Mouse (Mus musculus) heart, adult 8-10 months (tissue): ENCODE data around the gene Fam173b. TPM values are rescaled to one million over a fixed set of nuclear protein-coding genes. Genes with fewer than 3 reads are reported as not detected.
"Not testable (repeated sequence)": the region's sequence is repeated elsewhere in the genome, so short reads cannot be mapped to it uniquely, and the experiment has no call there.

Experiments
- DNase-seq: peaks from one replicate; pipeline ENCODE4 v3.0.0; 2022; ENCODE audit warnings: low spot score
- total RNA-seq, 4 experiments: library from RNA; stranded (reverse); gene quantifications; 2 replicates each; pipeline ENCODE4 v1.2.4; 2022

Gene Fam173b
- total RNA-seq = 10 to 100 TPM; 17.2 to 22.2 (median 20.3) TPM

DNA sequence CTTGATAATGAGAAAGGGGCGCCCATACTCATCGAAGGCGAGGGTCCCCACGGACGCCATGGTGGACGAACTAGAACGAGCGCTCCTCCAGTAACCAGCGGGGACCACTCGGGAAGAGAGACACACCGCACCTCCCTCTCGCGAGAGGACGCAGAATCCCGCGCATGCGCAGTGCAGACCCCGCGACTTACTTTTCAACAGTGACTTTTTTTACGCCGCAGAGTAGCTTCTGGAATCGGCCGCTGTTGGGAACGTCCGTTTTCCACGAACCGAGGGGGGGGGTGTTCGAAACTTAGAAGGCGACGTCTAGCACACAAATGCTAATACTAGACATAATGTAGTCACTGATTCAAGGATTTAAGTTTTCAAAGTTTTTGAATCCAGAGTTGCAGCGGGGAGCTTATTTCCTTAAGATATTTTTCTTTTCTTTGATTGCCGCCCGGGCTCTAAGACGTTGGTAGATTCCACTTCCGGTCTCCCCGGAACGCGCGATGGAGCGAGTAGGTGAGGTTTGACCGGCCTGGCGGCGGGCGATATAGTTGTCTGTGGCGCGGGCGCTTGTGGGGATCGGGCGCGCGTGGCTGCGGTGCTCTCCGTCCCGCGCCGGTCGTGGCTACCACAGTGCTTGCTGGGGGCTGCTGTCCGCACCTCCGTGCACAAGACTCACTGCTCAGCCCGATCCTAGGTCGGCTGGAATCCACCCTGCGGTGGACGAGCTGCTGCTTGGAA is at the start of gene Fam173b, which contains the start of gene Cct5:
Gene Fam173b (plus strand): TSS at position 207 of the 729 bp plus-strand sequence.
Gene Cct5 (minus strand): TSS at position 159 of the 729 bp plus-strand sequence.
- DNase-seq = peak; percentile 98

DNA sequence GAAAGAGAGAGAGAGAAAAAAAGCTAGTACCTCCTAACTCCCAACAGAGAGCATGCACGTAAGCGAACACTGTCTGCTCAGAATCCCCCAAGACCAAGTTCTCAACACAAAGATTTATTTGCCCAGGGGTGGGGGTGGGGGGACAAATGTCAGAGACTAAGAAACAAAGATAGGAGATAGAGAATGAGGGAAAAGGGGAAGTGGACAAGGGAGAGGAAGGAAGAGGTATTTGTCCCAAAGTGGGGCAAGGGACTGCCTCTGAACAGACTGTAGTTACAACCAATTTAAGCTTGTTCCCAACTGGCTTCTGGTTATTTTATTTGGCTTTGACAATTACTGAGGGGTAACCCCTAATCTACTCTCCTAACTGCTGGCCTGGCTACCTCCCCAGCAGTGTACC is 46.8 kb upstream of the Fam173b start:
- DNase-seq = no peak

- DNase-seq = no peak
These were observed 40.3 kb upstream of the Fam173b start for GRCm38 (mm10) chr15:31561390-31561789.

GRCm38 (mm10) chr15:31561976-31562375 is 39.7 kb upstream of the Fam173b start:
- no peak for DNase-seq

DNA sequence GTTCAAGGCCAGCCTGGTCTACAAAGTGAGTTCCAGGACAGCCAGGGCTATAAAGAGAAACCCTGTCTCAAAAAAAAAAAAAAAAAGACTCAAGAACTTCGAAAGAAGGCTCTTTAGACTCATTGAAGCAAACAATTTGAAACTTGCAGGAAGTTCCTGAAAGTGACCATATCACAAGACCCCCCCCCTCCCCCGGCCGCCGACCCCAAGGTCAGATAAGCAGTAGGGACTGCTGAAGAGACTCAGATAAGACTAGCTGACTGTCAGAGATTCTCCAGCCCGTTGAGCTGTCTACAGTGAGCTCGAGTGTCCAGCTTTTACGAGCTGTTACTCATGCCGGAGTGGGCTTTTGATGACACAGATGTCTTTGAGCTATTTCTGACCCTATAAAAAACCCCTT is 38.8 kb upstream of the Fam173b start:
- DNase-seq = no peak

- no peak for DNase-seq
These were observed 37.8 kb upstream of the Fam173b start for GRCm38 (mm10) chr15:31563577-31564546.

DNA sequence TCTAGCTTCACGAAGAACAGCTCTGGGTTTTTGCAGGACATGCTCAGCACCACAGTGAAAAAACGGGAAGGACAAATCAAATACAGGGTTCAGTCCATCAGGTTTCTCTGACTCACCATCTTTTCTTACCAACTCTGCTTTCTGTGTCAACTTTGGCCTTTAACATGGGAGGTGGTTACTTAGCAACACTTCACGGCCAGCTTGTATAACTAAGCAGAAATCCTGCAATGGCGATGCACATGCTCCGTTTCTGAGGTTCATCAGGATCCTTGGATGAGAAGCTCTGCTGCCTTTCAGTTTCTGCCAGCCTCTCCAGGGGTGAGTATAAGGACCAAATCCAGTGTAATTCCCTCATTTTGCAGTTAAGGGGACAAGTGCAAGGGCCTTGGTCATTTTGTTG is 36.5 kb upstream of the Fam173b start, which contains the start of gene Cmbl:
Gene Cmbl (plus strand): TSS at position 206 of the 400 bp plus-strand sequence.
- DNase-seq = no peak

GRCm38 (mm10) chr15:31565786-31566185 is 35.9 kb upstream of the Fam173b start:
- DNase-seq = no peak

DNA sequence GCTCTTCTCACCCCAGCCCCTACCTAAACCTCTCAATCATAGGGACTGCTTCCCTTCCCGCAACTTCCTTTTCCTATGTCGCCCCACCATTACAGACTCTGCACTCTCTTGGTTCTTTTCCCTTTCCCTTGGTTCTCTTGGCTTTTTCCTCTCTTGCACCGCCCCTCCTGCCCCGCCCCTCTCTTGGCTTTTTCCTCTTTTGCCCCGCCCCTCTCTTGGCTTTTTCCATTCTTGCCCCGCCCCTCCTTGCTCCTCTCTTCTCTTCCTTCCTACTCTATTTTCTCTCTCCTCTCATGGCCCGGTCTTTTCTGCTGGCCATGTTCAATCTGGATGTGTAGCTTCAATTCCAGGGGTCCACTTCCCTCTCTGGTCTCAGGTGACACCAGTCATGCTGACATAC is 34.2 kb upstream of the Fam173b start:
- DNase-seq = no peak

DNA sequence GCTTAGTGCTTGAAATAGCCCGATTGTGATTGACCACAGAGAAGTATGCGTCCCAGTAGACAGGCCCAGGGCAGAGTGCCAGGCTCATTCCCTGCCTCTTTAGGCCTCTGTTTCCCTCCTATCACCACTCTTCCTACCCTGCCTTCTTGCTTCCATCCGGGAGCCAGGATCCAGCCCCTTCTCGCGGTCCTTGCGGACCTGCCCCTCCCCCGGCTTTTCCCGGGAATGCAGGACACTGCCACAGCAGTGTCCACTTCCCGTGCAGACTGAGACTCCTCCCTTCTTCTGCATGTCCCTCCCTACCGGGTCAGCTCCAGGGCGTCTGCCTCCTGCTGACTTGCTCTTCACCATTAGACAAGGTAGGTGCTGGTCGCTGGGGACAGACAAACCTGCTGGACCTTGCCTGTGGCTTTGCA is 33.1 kb upstream of the Fam173b start:
- peak; percentile 41 for DNase-seq

DNA sequence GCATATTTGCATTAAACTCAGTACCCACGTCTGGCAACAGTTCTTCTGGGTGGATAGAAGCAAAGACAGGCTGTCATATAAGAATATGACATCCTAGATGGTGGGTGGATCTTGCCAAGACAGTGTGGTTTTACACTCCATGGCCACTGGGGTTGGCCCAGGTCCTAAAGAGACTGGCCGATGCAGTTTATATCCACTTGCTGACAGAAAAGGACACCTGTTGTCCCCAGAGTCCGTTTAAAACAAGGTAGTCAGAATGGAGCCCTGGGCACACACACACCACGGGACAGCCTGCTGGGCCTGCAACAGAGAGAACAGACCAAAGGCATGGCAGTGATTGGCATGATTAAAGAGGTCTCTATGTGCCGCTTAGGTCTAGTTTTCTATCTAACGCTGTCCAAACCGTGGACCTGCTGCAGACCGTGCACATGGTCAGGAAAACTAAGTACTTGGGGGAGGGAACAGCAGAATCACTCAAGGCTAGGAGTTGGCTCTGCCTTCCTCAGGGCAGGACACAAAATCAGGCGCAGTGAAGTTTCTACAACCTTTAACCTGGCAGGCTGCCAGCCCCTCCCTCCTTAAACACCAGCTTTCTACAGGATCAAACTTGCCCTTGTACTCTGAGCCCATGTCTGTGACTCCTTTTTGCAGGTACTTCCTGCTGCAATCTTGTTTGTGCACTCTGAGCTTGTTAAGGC is 32.2 kb upstream of the Fam173b start:
- DNase-seq = no peak

DNA sequence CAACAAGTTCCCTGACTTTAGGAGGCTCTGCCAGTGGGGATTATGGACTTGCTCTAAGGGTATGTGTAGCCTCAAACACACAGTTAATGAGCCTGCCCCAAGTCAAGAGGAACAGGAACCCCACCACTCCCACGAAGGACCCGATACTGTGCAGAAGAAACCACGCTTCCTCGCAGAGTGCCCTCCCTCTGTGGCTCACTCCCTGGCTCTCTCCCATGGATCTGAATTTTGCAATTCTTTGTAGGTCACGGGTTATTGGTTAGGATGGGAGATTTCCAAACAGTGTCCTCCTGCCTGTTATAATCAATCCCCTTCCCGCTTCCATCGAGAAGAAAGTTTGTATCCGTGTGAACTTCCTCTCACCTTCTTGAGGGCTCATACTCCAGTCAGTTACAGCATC is 30.7 kb upstream of the Fam173b start:
- no peak for DNase-seq

DNA sequence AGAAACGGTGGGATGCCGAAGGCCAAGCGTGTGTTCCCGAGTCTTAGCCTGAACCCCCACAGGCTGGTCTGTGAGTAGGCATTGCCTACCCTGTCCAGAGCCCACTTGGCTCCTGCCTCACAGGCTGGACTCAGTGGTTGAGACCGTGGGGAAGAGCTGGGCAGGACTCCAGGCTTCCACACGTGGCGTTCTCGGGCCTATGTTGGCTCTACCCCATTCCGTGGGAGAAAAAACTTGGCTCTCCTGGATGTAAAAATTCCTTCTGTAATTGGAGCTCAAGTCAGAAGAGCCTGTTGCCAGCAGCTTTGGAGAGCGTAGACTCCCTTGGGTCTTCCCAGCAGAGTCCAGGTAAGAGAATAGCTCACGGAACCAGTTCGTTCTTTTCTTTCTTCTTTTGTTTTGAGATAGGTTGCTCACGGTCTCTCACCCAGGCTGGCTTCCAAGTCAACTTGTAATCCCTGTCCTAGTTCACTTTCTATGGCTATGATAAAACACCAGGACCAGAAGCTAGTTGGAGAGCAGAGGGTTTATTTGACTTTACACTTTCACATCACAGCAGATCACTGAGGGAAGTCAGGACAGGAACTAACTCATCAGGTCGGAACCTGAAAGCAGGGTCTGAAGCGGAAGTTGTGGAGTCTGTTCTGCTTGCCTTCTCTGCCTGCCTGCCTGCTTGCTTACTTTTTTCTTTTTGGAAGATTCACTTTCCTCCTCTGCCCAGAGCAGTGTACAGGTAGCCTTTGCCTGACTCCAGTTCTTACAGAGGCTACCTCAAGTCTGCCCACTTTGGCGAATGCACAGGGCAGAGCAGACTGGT is 29.5 kb upstream of the Fam173b start:
- no peak for DNase-seq

DNA sequence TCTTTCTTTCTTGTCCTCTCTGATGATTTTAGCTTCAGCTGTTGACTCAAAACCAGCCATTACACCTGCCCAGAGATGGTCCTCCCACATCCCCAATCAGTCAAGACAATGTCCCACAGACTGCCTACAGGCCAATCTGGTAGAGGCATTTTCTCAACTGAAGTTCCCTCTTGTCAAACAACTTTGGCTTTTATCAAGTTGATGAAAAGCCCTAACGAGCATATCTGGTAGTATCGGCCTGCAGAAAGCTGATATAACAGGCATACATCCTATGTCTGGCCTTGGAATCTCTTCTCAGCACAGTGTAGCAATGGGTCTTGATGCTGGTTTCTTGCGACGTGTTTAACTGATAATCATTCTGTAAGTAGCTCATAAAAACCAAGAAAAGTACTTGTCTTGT is 28.4 kb upstream of the Fam173b start:
- no peak for DNase-seq

GRCm38 (mm10) chr15:31573692-31574091 is 28.0 kb upstream of the Fam173b start:
- DNase-seq = no peak

DNA sequence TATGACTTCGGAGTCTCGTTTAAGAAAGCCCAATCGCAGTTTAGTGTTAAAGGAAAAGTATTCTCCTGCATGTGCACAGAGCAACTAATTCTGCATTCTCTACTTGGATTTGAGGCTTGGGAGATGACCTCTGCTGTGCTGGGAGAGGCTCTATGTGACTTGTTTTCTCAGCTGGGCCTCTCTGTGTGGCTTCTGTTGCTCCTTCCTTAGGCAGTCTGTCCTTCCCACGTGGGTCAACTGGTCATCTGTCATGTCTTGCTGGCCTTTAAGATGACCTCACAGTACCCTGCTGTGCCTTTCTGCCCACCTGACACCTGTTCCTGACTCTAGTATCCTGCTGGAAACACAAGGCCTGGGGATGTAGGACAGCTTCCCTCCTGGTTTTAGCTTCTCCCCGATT is 25.6 kb upstream of the Fam173b start:
- DNase-seq = no peak

- DNase-seq = not testable (repeated sequence)
These were observed 20.6 kb upstream of the Fam173b start for GRCm38 (mm10) chr15:31581086-31581485.

DNA sequence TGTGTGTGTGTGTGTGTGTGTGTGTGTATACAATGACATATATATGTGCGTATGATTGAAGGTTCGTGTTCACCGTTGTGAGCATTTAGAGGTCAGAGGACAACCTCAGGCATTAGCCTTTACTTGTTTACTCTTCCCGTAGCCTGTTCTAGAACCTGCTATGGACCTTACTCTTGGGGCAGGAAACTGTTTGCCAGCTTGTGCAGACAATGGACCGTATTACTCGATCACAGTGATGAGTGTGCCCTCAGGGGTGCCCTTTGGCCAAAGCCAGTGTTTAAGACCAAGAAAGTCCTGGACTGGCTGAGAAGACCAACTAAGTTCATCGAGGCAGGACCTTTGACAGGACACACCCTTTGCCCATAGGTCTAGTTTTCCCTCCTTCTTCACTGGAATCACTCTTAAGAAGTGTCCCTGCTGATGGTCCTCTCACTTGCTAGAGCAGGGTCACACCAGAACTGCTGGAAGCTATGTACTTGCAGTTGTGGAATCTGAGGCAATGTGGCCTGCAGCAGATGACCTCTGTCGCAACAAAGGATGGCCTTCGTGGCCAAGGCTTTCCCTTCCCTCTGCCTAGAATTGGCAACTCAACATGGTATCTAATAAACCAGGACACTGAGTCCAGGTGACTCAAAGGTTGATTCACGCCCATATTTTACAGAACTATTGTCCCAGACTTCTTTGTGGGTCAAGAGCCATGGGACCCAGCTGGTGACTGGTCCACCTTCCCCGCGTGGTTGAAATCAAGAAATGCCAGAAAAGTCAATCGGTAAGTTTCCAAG is 18.2 kb upstream of the Fam173b start:
- DNase-seq = no peak

DNA sequence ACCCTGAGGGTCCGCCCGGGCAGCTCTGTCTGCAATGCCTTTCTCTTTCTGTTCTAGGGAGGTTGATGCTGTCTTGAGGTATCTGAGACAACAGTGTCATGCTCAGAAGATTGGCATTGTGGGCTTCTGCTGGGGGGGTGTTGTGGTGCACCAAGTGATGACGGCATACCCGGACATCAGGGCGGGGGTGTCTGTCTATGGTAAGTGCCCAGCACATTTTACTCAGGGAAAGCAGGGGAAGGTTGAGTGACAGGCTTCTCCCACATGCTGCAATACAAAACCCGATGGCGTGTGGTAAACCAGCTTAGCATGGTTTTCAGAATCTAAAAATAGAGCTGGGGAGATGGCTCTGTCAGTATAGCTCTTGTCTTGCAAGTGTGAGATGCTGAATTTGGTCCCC is 16.4 kb upstream of the Fam173b start:
- no peak for DNase-seq

DNA sequence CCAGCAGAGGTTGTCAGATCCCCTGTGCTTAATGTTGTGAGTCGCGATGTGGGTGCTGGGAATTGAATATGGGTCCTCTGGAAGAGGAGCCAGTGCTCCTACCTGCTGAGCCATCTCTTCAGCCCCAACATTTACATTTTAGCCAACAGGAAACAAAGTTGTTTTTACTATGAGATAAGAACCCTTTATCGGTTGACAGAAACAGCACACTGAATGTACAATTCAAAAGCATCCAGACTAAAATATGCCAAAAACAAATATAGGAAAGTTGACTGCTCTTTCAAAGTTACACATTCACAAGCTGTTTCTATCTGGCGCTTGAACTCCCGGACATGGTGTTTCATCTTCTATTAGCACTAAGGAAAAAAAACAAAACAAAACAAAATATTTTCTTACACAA is 15.6 kb upstream of the Fam173b start:
- no peak for DNase-seq
